Mouse (Mus musculus) left cerebral cortex, adult 2 months (tissue): ENCODE data around the gene Gng13. TPM values are rescaled to one million over a fixed set of nuclear protein-coding genes. Genes with fewer than 3 reads are reported as not detected.
A peak's percentile ranks its signal among the peaks of the same experiment; 100 is the strongest.
"Not testable (repeated sequence)": the region's sequence is repeated elsewhere in the genome, so short reads cannot be mapped to it uniquely, and the experiment has no call there.

Source experiments
- DNase-seq, 2 experiments: peaks; one replicate each; pipeline ENCODE4 v3.0.0; 2021 to 2022; ENCODE audit warnings: low spot score in 2 of 2, mixed read lengths in 1 of 2; ENCODE audit errors: extremely low spot score in 1 of 2
- H3K27ac ChIP-seq: fragments of 200-600 bp; 2 replicates; pipeline ENCODE4 v1.8.1; 2022
- H3K4me3 ChIP-seq: fragments of 200-600 bp; 2 replicates; pipeline ENCODE4 v1.8.1; 2022
- CTCF ChIP-seq: fragments of 200-600 bp; IDR thresholded peaks from 2 replicates; pipeline ENCODE4 v1.8.1; 2022; ENCODE audit warnings: antibody characterized with exemption, mild to moderate bottlenecking, moderate library complexity
- intact Hi-C: fragments of 180-260 bp; cut with DNase I; formaldehyde crosslinking; loops from one replicate; pipeline ENCODE4 v1.15.1; 2025
- total RNA-seq, 2 experiments: library from RNA; stranded (reverse); gene quantifications; 2 replicates each; pipeline ENCODE4 v1.2.3; 2021

The Gng13 gene
- total RNA-seq, 2 experiments from 2014 or later, result 146 to 168 TPM

GRCm38 (mm10) chr17:25735745-25736144, 18.8 kb downstream of the Gng13 start, which contains the start of gene Mslnl:
Gene Mslnl (plus strand): TSS chr17:25736042.
- H3K4me3 ChIP-seq, result no peak within 1 kb of the TSS
- intact Hi-C loops, result no loop called here
- no peak for DNase-seq
- TF ChIP-seq CTCF, result no peak
- H3K27ac ChIP-seq, result no peak within 1 kb of the TSS

- DNase-seq, result no peak
- intact Hi-C loops, result no loop called here
- no peak for TF ChIP-seq CTCF
- Histone ChIP-seq H3K4me3 (no peak overlapping the region), H3K27ac (no peak overlapping the region)
Measured at GRCm38 (mm10) chr17:25738861-25739260, 21.9 kb downstream of the Gng13 start.

DNA sequence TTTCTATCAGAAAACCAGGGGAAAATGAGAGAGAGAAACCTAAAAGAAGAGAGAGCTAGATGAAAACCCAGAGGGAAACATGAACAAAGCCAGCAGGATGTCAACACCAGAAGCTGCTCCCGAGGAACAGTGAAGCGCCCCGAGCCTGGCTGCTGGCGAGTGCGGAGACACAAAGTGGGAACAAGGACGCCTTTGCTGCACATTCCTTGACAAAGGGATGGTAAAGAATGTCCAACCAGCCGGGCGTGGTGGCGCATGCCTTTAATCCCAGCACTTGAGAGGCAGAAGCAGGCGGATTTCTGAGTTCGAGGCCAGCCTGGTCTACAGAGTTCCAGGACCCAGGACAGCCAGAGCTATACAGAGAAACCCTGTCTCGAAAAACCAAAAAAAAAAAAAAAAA, 24.5 kb downstream of the Gng13 start:
- intact Hi-C loops, H3K27ac ChIP-seq, H3K4me3 ChIP-seq, DNase-seq: not testable (repeated sequence)

DNA sequence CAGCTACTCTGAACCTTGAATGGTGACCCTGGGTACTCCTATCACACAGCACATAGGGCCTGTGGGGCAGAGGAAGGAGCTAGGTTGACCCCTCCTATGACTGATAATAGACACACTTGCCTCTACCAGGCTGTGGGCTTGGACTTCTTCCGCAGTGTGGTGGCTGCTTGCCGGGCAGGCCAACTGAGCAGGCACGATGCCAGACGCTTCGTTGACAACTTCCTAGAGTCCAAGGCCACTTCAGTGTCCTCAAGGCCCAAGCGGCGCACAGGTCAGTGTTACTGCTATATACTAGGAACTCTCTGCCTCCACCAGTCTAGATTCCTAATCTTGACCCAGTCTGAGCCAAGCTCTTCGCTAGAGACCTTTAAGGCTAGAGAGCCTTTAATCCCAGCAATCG, 26.9 kb downstream of the Gng13 start:
- TF ChIP-seq CTCF, result no peak
- DNase-seq, result no peak
- Histone ChIP-seq H3K27ac (no peak overlapping the region), H3K4me3 (no peak overlapping the region)
- intact Hi-C loops, result no loop called here

DNA sequence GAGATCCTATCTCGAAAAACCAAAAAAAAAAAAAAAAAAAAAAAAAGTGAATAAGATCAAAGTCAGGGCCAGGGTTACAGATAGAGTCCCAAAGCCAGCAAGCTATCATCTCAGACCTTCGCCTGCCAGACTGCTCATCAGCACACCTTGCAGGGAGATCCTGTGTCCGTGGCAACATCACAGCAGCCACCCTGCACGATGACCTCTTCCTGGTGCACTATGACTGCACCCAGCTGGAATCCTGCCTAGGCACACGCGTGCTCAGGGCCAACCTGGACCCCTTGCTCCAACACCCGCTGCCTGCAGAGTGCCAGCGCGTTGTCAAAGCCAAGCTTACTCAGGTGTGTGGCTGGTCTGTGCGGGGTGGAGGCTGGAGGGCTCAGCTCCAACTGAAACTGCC, 27.3 kb downstream of the Gng13 start:
- no peak for TF ChIP-seq CTCF

GRCm38 (mm10) chr17:25748238-25748637, 31.3 kb downstream of the Gng13 start:
- TF ChIP-seq CTCF, result no peak
- no peak for DNase-seq
- H3K4me3 ChIP-seq, result no peak overlapping the region
- intact Hi-C loops, result no loop called here
- H3K27ac ChIP-seq, result no peak overlapping the region

More for the DNA sequence above, 27.3 kb downstream of the Gng13 start:
- H3K4me3 ChIP-seq, result no peak overlapping the region
- no peak overlapping the region for H3K27ac ChIP-seq
- no peak for DNase-seq
- intact Hi-C loops, result no loop called here

GRCm38 (mm10) chr17:25749314-25749713, 32.3 kb downstream of the Gng13 start:
- TF ChIP-seq CTCF, result no peak
- intact Hi-C loops, result no loop called here
- DNase-seq, result no peak
- no peak overlapping the region for H3K4me3 ChIP-seq
- H3K27ac ChIP-seq, result no peak overlapping the region

GRCm38 (mm10) chr17:25751446-25751845, 34.5 kb downstream of the Gng13 start:
- no peak for TF ChIP-seq CTCF
- peak in 1 of 2 experiments; percentile 31 for DNase-seq
- H3K4me3 ChIP-seq, result no peak overlapping the region
- H3K27ac ChIP-seq, result no peak overlapping the region
- intact Hi-C loops, result no loop called here

- Histone ChIP-seq H3K27ac (no peak within 1 kb of the TSS), H3K4me3 (no peak within 1 kb of the TSS)
- TF ChIP-seq CTCF, result no peak
- no peak for DNase-seq
- intact Hi-C loops, result no loop called here
Measured at GRCm38 (mm10) chr17:25754241-25754640, 37.3 kb downstream of the Gng13 start, which contains the start of gene Msln. Gene Msln (minus strand): TSS chr17:25754378.

DNA sequence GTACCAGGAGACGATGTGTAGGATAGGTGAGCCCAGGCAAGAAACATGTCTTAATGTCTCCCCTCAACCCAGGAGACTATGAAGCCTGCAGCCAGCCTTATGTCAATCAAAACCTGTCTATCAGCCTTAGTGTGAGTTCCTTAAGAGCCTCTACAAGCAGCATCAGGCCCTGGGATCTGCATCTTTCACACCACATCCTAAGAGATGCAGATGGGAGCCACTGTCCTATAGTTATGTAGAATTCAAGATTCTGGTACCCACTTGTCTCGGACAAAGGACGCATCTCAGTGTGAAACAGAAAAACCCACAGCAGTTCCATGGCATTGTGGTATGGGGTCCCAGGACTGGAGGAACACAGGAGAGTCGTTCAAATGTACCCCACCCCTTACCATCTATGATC, 38.1 kb downstream of the Gng13 start:
- Histone ChIP-seq H3K27ac (no peak overlapping the region), H3K4me3 (no peak overlapping the region)
- no peak for TF ChIP-seq CTCF
- intact Hi-C loops, result no loop called here
- DNase-seq, result no peak

- intact Hi-C loops, result no loop called here
- no peak for TF ChIP-seq CTCF
- H3K27ac ChIP-seq, result no peak overlapping the region
- no peak overlapping the region for H3K4me3 ChIP-seq
- DNase-seq, result no peak
Measured at GRCm38 (mm10) chr17:25755627-25756377, 38.8 kb downstream of the Gng13 start.

DNA sequence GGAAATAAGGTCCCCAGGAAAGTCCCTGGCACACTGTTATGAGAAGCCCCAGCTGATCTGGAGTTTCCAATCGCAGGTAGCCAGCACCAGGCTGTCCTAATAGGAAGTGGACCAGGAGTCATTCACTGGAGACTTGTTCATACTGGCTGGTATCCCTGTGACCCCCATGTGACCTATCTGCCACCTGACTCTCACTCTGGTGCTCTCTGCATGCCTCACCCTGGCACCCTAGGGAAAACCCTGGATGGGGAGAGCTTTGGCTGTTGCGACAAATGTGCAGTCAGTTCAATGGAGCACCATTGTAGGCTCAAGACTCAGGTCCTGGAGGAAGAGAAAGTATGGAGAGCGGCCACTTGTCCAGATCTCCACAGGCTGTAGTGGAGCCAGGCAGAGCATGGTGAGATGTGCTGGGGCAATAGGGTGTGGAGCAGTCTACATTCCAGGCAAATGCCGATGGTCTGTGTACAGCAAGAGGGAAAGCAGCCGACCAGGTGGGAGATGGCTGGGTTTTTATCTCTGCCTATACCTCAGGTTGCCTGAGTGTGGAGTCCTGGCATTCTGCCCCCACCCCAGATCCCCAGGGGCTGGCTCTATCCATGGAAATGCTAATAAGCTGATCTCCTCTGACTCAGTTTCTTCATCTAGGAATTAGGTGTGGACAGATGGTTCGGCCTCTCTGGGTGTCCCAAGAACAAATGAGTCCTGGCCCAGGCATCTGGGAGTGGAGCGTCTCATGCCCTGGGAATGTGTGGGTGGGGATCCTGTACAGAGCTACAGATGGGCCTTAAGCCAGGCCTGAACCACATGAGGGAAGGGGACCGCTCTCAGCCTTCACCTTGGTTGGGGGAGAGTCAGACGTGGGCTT, 39.6 kb downstream of the Gng13 start:
- no peak for DNase-seq
- TF ChIP-seq CTCF, result no peak
- Histone ChIP-seq H3K4me3 (no peak overlapping the region), H3K27ac (no peak overlapping the region)
- intact Hi-C loops, result no loop called here
